Mouse (Mus musculus) kidney, embryonic 14.5 days (tissue): ENCODE results near the gene Eif2b2. TPM values are rescaled to one million over a fixed set of nuclear protein-coding genes. Genes with fewer than 3 reads are reported as not detected.

ENCODE experiments used
- ATAC-seq: fragments of 200-750 bp; cut with Nextera tagmentation; 2 replicates; pipeline ENCODE4 v1.8.0; 2017; ENCODE audit warnings: moderate number of reproducible peaks, mild to moderate bottlenecking, moderate TSS enrichment, moderate library complexity; ENCODE audit not compliant: low FRiP score, low TSS enrichment
- H3K27ac ChIP-seq: fragments of 300-500 bp; sonication (generic); 2 replicates; pipeline ENCODE4 v1.5.1; 2014; ENCODE audit warnings: low read depth, mild to moderate bottlenecking, low read length, moderate library complexity, mixed read lengths
- H3K27me3 ChIP-seq: fragments of 300-500 bp; sonication (generic); 2 replicates; pipeline ENCODE4 v1.6.1; 2014; ENCODE audit warnings: mild to moderate bottlenecking, low read length; ENCODE audit not compliant: control insufficient read depth, insufficient read depth
- H3K36me3 ChIP-seq: fragments of 300-500 bp; sonication (generic); 2 replicates; pipeline ENCODE4 v1.6.1; 2014; ENCODE audit warnings: low read length, mixed read lengths; ENCODE audit not compliant: control insufficient read depth, insufficient read depth
- H3K4me1 ChIP-seq: fragments of 300-500 bp; sonication (generic); 2 replicates; pipeline ENCODE4 v1.6.1; 2014; ENCODE audit warnings: low read length, mixed read lengths; ENCODE audit not compliant: control insufficient read depth, insufficient read depth
- H3K4me2 ChIP-seq: fragments of 300-500 bp; sonication (generic); replicated peaks from 2 replicates; pipeline ENCODE4 v1.6.1; 2014; ENCODE audit warnings: low read depth, mild to moderate bottlenecking, low read length
- H3K4me3 ChIP-seq: fragments of 300-500 bp; sonication (generic); 2 replicates; pipeline ENCODE4 v1.5.1; 2014; ENCODE audit warnings: mild to moderate bottlenecking, low read length
- H3K9ac ChIP-seq: fragments of 300-500 bp; sonication (generic); 2 replicates; pipeline ENCODE4 v1.6.1; 2014; ENCODE audit warnings: low read depth, mild to moderate bottlenecking, low read length, moderate library complexity
- H3K9me3 ChIP-seq: fragments of 300-500 bp; sonication (generic); 2 replicates; pipeline ENCODE4 v1.6.1; 2016; ENCODE audit warnings: low read length; ENCODE audit not compliant: control insufficient read depth
- WGBS: fragments of 180-500 bp; shearing (Covaris S2); extraction: QIAGEN DNeasy Blood & Tissue Kit; methylation state at CpG from one replicate; pipeline ENCODE4 v1.1.7; 2014; 5-methylcytosine and 5-hydroxymethylcytosine counted together
- polyA plus RNA-seq: library from polyadenylated mRNA; unstranded; fragments of >200 nt; fragmentation: Nextera tagmentation; extraction: Ambion mirVana; gene quantifications from 2 replicates; pipeline ENCODE4 v1.2.1, GENCODE M21; 2014

Gene Eif2b2
- polyA plus RNA-seq, 1 experiment from 2014 or later: 105 TPM

- Histone ChIP-seq H3K27me3 (no peaks in the 10 kb centered on the region; the same call in 1 of the 2 replicates), H3K27ac (peak overlapping the region; percentile 39; the same call in 1 of the 2 replicates), H3K4me3 (peak overlapping the region; percentile 33), H3K4me2 (peak overlapping the region; percentile 73), H3K9me3 (no peaks in the 10 kb centered on the region), H3K9ac (peak overlapping the region; percentile 49), H3K36me3 (no peaks in the 10 kb centered on the region), H3K4me1 (peaks cover 36% of the 10 kb centered on the region)
- under 1% methylated on average over 32 of the region's 32 CpGs for WGBS
- peak; percentile 42 for ATAC-seq
Measured at GRCm38 (mm10) chr12:85176846-85177523, 42.3 kb upstream of the Eif2b2 start.

GRCm38 (mm10) chr12:85177740-85178239 lies 41.5 kb upstream of the Eif2b2 start, which contains the start of gene Pgf:
Gene Pgf (minus strand): TSS chr12:85177790.
- ATAC-seq: no peak
- Histone ChIP-seq H3K4me2 (peak within 1 kb of the TSS; percentile 73), H3K27me3 (no peaks in the 10 kb centered on the region; the same call in 1 of the 2 replicates), H3K4me3 (peak within 1 kb of the TSS; percentile 33), H3K27ac (peak within 1 kb of the TSS; percentile 39; the same call in 1 of the 2 replicates), H3K36me3 (no peaks in the 10 kb centered on the region), H3K9ac (peak within 1 kb of the TSS; percentile 49), H3K4me1 (peaks cover 41% of the 10 kb centered on the region), H3K9me3 (no peaks in the 10 kb centered on the region)
- 71% methylated on average over 10 of the region's 10 CpGs for WGBS

GRCm38 (mm10) chr12:85178294-85178693 lies 41.0 kb upstream of the Eif2b2 start:
- H3K9ac ChIP-seq: no peak overlapping the region
- H3K9me3 ChIP-seq: no peaks in the 10 kb centered on the region
- H3K4me2 ChIP-seq: no peak overlapping the region
- no peaks in the 10 kb centered on the region; the same call in 1 of the 2 replicates for H3K27me3 ChIP-seq
- H3K4me3 ChIP-seq: no peak overlapping the region
- peaks cover 41% of the 10 kb centered on the region for H3K4me1 ChIP-seq
- 0 out of 2 replicates have a peak overlapping the region, but pooled peaks have one; percentile 6 for H3K27ac ChIP-seq
- no peak for ATAC-seq
- H3K36me3 ChIP-seq: no peaks in the 10 kb centered on the region
- 49% methylated on average over 2 of the region's 2 CpGs for WGBS

- 22% methylated on average over 17 of the region's 17 CpGs for WGBS
- Histone ChIP-seq H3K36me3 (no peaks in the 10 kb centered on the region), H3K4me1 (peaks cover 26% of the 10 kb centered on the region), H3K27ac (no peak overlapping the region), H3K4me3 (no peak overlapping the region), H3K4me2 (no peak overlapping the region), H3K9ac (no peak overlapping the region), H3K27me3 (no peaks in the 10 kb centered on the region), H3K9me3 (no peaks in the 10 kb centered on the region)
- ATAC-seq: no peak
Measured at GRCm38 (mm10) chr12:85181475-85182344, 37.6 kb upstream of the Eif2b2 start.

GRCm38 (mm10) chr12:85182345-85182643 lies 37.0 kb upstream of the Eif2b2 start:
- Histone ChIP-seq H3K4me2 (no peak overlapping the region), H3K9ac (no peak overlapping the region)
- WGBS: 5% methylated on average over 8 of the region's 8 CpGs

GRCm38 (mm10) chr12:85182898-85183297 lies 36.4 kb upstream of the Eif2b2 start:
- no peaks in the 10 kb centered on the region for H3K27me3 ChIP-seq
- ATAC-seq: no peak
- WGBS: 62% methylated on average over 5 of the region's 5 CpGs

More at GRCm38 (mm10) chr12:85182345-85182643, 37.0 kb upstream of the Eif2b2 start:
- Histone ChIP-seq H3K9me3 (no peaks in the 10 kb centered on the region), H3K4me3 (no peak overlapping the region), H3K4me1 (peaks cover 21% of the 10 kb centered on the region), H3K27ac (no peak overlapping the region), H3K27me3 (no peaks in the 10 kb centered on the region), H3K36me3 (no peaks in the 10 kb centered on the region)
- peak; percentile 46; the same call in 1 of the 2 replicates for ATAC-seq

GRCm38 (mm10) chr12:85184118-85184517 lies 35.2 kb upstream of the Eif2b2 start:
- Histone ChIP-seq H3K4me2 (no peak overlapping the region), H3K4me3 (no peak overlapping the region), H3K27me3 (no peaks in the 10 kb centered on the region), H3K9ac (no peak overlapping the region), H3K27ac (no peak overlapping the region), H3K36me3 (no peaks in the 10 kb centered on the region), H3K4me1 (peaks cover 13% of the 10 kb centered on the region), H3K9me3 (no peaks in the 10 kb centered on the region)
- ATAC-seq: no peak
- WGBS: 59% methylated on average over 5 of the region's 5 CpGs

More at GRCm38 (mm10) chr12:85182898-85183297, 36.4 kb upstream of the Eif2b2 start:
- Histone ChIP-seq H3K4me2 (no peak overlapping the region), H3K36me3 (no peaks in the 10 kb centered on the region), H3K4me1 (peaks cover 17% of the 10 kb centered on the region), H3K27ac (no peak overlapping the region), H3K9me3 (no peaks in the 10 kb centered on the region), H3K4me3 (no peak overlapping the region), H3K9ac (no peak overlapping the region)

- WGBS: 66% methylated on average over 8 of the region's 8 CpGs
- Histone ChIP-seq H3K27ac (no peak overlapping the region), H3K4me2 (no peak overlapping the region)
Measured at GRCm38 (mm10) chr12:85185810-85186209, 33.5 kb upstream of the Eif2b2 start.

More at GRCm38 (mm10) chr12:85185810-85186209, 33.5 kb upstream of the Eif2b2 start:
- Histone ChIP-seq H3K36me3 (no peaks in the 10 kb centered on the region), H3K9me3 (no peaks in the 10 kb centered on the region), H3K4me1 (peaks cover 13% of the 10 kb centered on the region), H3K9ac (no peak overlapping the region), H3K4me3 (no peak overlapping the region), H3K27me3 (no peaks in the 10 kb centered on the region)
- no peak for ATAC-seq
